ENCODE assay signal across 11 mouse cellular contexts in genomic region chr2:103901457-103901856, GRCm38 (mm10). TPM values are rescaled to one million over a fixed set of nuclear protein-coding genes. Genes with fewer than 3 reads are reported as not detected.
DNase-seq lines count a peak whose midpoint lies in the region; ATAC-seq and TF ChIP-seq lines count a peak whose summit lies in the region.
"Had no signal": no experiment of that assay in that cellular context is flagged by ENCODE, and none has a peak within 500 bp of the region (broad histone marks: within the 10 kb centered on the region; RNA-seq: fewer than 3 reads in every experiment).

No protein-coding gene starts in this region.

- TF ChIP-seq POLR2A in thymus, adult 2 months (IDR thresholded peaks at IDR 0.05; ENCODE audit: control insufficient read depth, extremely low read depth, insufficient read depth, low read length, poor library complexity), result no peak

- H3K4me1 ChIP-seq in thymus, adult 2 months (replicated peaks; ENCODE audit: control insufficient read depth, insufficient read depth, low read length), result peaks cover 26% of the 10 kb centered on the region
- peaks cover 88% of the 10 kb centered on the region for H3K4me1 ChIP-seq in liver, embryonic 13.5 days (replicated peaks)
- H3K4me1 ChIP-seq in hindbrain, embryonic 11.5 days (replicated peaks; ENCODE audit: control insufficient read depth, insufficient read depth, low read length), result no peaks in the 10 kb centered on the region

- no peak overlapping the region for H3K4me3 ChIP-seq in thymus, adult 2 months (ENCODE audit: control insufficient read depth, insufficient read depth, low read length)
- peak overlapping the region; percentile 49 for H3K4me3 ChIP-seq in liver, embryonic 13.5 days (replicated peaks)
- H3K4me3 ChIP-seq in hindbrain, embryonic 11.5 days (ENCODE audit: low read depth, low read length), result no peak overlapping the region
- H3K4me3 ChIP-seq: midbrain, embryonic 12.5 days had no signal

- ATAC-seq in liver, embryonic 13.5 days (ENCODE audit: low read depth), result no peak
- no peak for ATAC-seq in hindbrain, embryonic 11.5 days (ENCODE audit: low FRiP score)

- H3K4me2 ChIP-seq in liver, embryonic 13.5 days, result peak overlapping the region; percentile 57
- no peak overlapping the region for H3K4me2 ChIP-seq in hindbrain, embryonic 11.5 days (replicated peaks; ENCODE audit: low read depth, low read length)
- H3K4me2 ChIP-seq: midbrain, embryonic 12.5 days had no signal

- no peak for TF ChIP-seq CTCF in thymus, adult 2 months (IDR thresholded peaks at IDR 0.05; ENCODE audit: borderline replicate concordance, control insufficient read depth, extremely low read depth, insufficient read depth, low read length, poor library complexity)

- no peaks in the 10 kb centered on the region for H3K36me3 ChIP-seq in thymus, adult 2 months (ENCODE audit: control insufficient read depth, insufficient read depth, low read length)
- H3K36me3 ChIP-seq in liver, embryonic 13.5 days, result peaks cover 10% of the 10 kb centered on the region; the same call in 1 of the 2 replicates
- H3K36me3 ChIP-seq in hindbrain, embryonic 11.5 days (ENCODE audit: control insufficient read depth, insufficient read depth, low read length), result no peaks in the 10 kb centered on the region
- H3K36me3 ChIP-seq: midbrain, embryonic 12.5 days had no signal

- peak; percentile 41 to 71 for DNase-seq in adrenal gland, adult (ENCODE audit: inconsistent age in 2 of 2, low spot score in 1 of 2)
- no peak for DNase-seq in adrenal gland, adult 18-20 months (ENCODE audit: low spot score in 2 of 2)
- DNase-seq in thymus, adult 2 months, result no peak
- no peak for DNase-seq in thymus, postnatal 10 days (ENCODE audit: low spot score in 2 of 2)
- no peak for DNase-seq in liver, embryonic 13.5 days
- peak; percentile 11 for DNase-seq in thymus, postnatal 4 days
- no peak for DNase-seq in urinary bladder, adult 18-20 months (ENCODE audit: low spot score in 2 of 2)
- DNase-seq in hindbrain, embryonic 11.5 days (ENCODE audit: low spot score), result no peak
- DNase-seq: cerebellum, postnatal 25 days; layer of hippocampus, postnatal 36 days had no signal

- peak overlapping the region; percentile 68 for H3K9ac ChIP-seq in liver, embryonic 13.5 days
- H3K9ac ChIP-seq in hindbrain, embryonic 11.5 days (ENCODE audit: low read depth, low read length), result no peak overlapping the region
- H3K9ac ChIP-seq: midbrain, embryonic 12.5 days had no signal

- peak overlapping the region; percentile 7; the same call in 1 of the 2 replicates for H3K27ac ChIP-seq in thymus, adult 2 months (ENCODE audit: control insufficient read depth, insufficient read depth, low read length)
- peak overlapping the region; percentile 86 for H3K27ac ChIP-seq in liver, embryonic 13.5 days
- H3K27ac ChIP-seq in hindbrain, embryonic 11.5 days (ENCODE audit: low read depth, low read length), result no peak overlapping the region
- H3K27ac ChIP-seq: midbrain, embryonic 12.5 days had no signal

- H3K27me3 ChIP-seq in thymus, adult 2 months (ENCODE audit: control insufficient read depth, insufficient read depth, low read length), result no peaks in the 10 kb centered on the region
- H3K27me3 ChIP-seq in liver, embryonic 13.5 days, result no peaks in the 10 kb centered on the region
- no peaks in the 10 kb centered on the region for H3K27me3 ChIP-seq in hindbrain, embryonic 11.5 days (ENCODE audit: control insufficient read depth, insufficient read depth, low read length)
- H3K27me3 ChIP-seq: midbrain, embryonic 12.5 days had no signal

- no peaks in the 10 kb centered on the region for H3K9me3 ChIP-seq in liver, embryonic 13.5 days (replicated peaks)
- no peaks in the 10 kb centered on the region for H3K9me3 ChIP-seq in hindbrain, embryonic 11.5 days (ENCODE audit: control insufficient read depth, low read length)
- H3K9me3 ChIP-seq: midbrain, embryonic 12.5 days had no signal

- WGBS in thymus, adult 2 months, result 89% methylated on average over 1 of the region's 1 CpGs
- WGBS in liver, embryonic 13.5 days (ENCODE audit: insufficient replicate concordance), result 68% methylated on average over 1 of the region's 1 CpGs
- WGBS in hindbrain, embryonic 11.5 days, result 82% methylated on average over 1 of the region's 1 CpGs

RNA-seq across cellular contexts. Expression of gene Lmo2, which starts 56.3 kb away (rescaled TPM):
- total RNA-seq in adrenal gland, adult 18-20 months (2021), result 10 to 100 TPM; 22.7 to 29.7 TPM
- 8.0 and 9.6 TPM in 2 replicates for polyA plus RNA-seq in thymus, adult 2 months (2012; rRNA removed)
- polyA plus RNA-seq in liver, embryonic 13.5 days (2015; fragmentation: Nextera tagmentation; extraction: Ambion mirVana), result 156 and 167 TPM in 2 replicates
- polyA plus RNA-seq in hindbrain, embryonic 11.5 days (2014; fragmentation: Nextera tagmentation; extraction: Ambion mirVana), result 21.3 and 23.9 TPM in 2 replicates

Comparison
In these comparisons a context has a peak if more than half of its experiments do, and no peak if none do; other contexts are left out.
1. DNase-seq: peak in adrenal gland, adult (2 of 2) and thymus, postnatal 4 days (single experiment); none in adrenal gland, adult 18-20 months (0 of 2), thymus, adult 2 months (single experiment), thymus, postnatal 10 days (0 of 2), liver, embryonic 13.5 days (single experiment), urinary bladder, adult 18-20 months (0 of 2) and hindbrain, embryonic 11.5 days (single experiment).